Mouse (Mus musculus) frontal cortex, postnatal 10 days (tissue): ENCODE measurements around the gene Slc43a2.

Source experiments
- DNase-seq, 2 experiments: peaks; one replicate each; pipeline ENCODE4 v3.0.0; 2022; ENCODE audit warnings: low spot score in 2 of 2, mixed read lengths in 1 of 2

Gene Slc43a2

GRCm38 (mm10) chr11:75531469-75532242 lies at the start of gene Slc43a2:
Gene Slc43a2 (plus strand): TSS chr11:75531694.
- DNase-seq, result peak; percentile 97 to 99

- DNase-seq, result no peak
Measured at GRCm38 (mm10) chr11:75486192-75486591, 45.3 kb upstream of the Slc43a2 start.

- DNase-seq, result peak; percentile 96 to 98
Measured at GRCm38 (mm10) chr11:75486601-75487285, 44.8 kb upstream of the Slc43a2 start, which contains the start of gene Prpf8. Gene Prpf8 (plus strand): TSS chr11:75486816.

- no peak for DNase-seq
Measured at GRCm38 (mm10) chr11:75487496-75487895, 44.0 kb upstream of the Slc43a2 start.

- no peak for DNase-seq
Measured at GRCm38 (mm10) chr11:75494296-75495049, 37.0 kb upstream of the Slc43a2 start.

GRCm38 (mm10) chr11:75498126-75498525 lies 33.4 kb upstream of the Slc43a2 start:
- DNase-seq, result no peak

GRCm38 (mm10) chr11:75508162-75508561 lies 23.3 kb upstream of the Slc43a2 start:
- DNase-seq, result no peak

GRCm38 (mm10) chr11:75508904-75509303 lies 22.6 kb upstream of the Slc43a2 start:
- DNase-seq, result no peak

GRCm38 (mm10) chr11:75509741-75510626 lies 21.5 kb upstream of the Slc43a2 start, which contains the start of gene Rilp:
Gene Rilp (plus strand): TSS chr11:75510094.
- peak; percentile 62 to 68 for DNase-seq

GRCm38 (mm10) chr11:75510627-75510993 lies 20.9 kb upstream of the Slc43a2 start:
- peak; percentile 86 to 90 for DNase-seq

GRCm38 (mm10) chr11:75511213-75511612 lies 20.3 kb upstream of the Slc43a2 start:
- DNase-seq, result no peak

GRCm38 (mm10) chr11:75512301-75513018 lies 19.0 kb upstream of the Slc43a2 start:
- no peak for DNase-seq

GRCm38 (mm10) chr11:75513336-75513735 lies 18.2 kb upstream of the Slc43a2 start, which contains the start of gene Scarf1:
Gene Scarf1 (plus strand): TSS chr11:75513540.
- no peak for DNase-seq

- DNase-seq, result no peak
Measured at GRCm38 (mm10) chr11:75515186-75515585, 16.3 kb upstream of the Slc43a2 start.

GRCm38 (mm10) chr11:75519834-75520633 lies 11.5 kb upstream of the Slc43a2 start:
- DNase-seq, result no peak

- DNase-seq, result no peak
Measured at GRCm38 (mm10) chr11:75521609-75522008, 9.9 kb upstream of the Slc43a2 start.

- DNase-seq, result no peak
Measured at GRCm38 (mm10) chr11:75522793-75523192, 8.7 kb upstream of the Slc43a2 start.

GRCm38 (mm10) chr11:75525531-75526125 lies 5.9 kb upstream of the Slc43a2 start:
- no peak for DNase-seq

- DNase-seq, result no peak
Measured at GRCm38 (mm10) chr11:75526943-75527342, 4.6 kb upstream of the Slc43a2 start.
